Mouse (Mus musculus) megakaryocyte, embryonic 14.5 days (primary cell): ENCODE results near the gene Btc. TPM values are rescaled to one million over a fixed set of nuclear protein-coding genes. Genes with fewer than 3 reads are reported as not detected.

ENCODE experiments used
- H3K27me3 ChIP-seq: replicated peaks from 2 replicates; pipeline ENCODE3; 2012; ENCODE audit warnings: inconsistent platforms
- H3K36me3 ChIP-seq: replicated peaks from 2 replicates; pipeline ENCODE3; 2012; ENCODE audit warnings: low read length, inconsistent platforms, mixed read lengths
- H3K4me1 ChIP-seq: 2 replicates; pipeline ENCODE4 v1.6.1; 2012; ENCODE audit warnings: inconsistent platforms
- H3K4me3 ChIP-seq: replicated peaks from 2 replicates; pipeline ENCODE3; 2012; ENCODE audit warnings: moderate library complexity, mild to moderate bottlenecking, inconsistent platforms
- H3K9me3 ChIP-seq: 2 replicates; pipeline ENCODE4 v1.6.1; 2012; ENCODE audit warnings: inconsistent platforms
- FLI1 ChIP-seq: IDR thresholded peaks from 2 replicates; pipeline ENCODE4 v1.6.1; 2012; ENCODE audit warnings: low read length, inconsistent platforms, mixed read lengths
- GATA1 ChIP-seq: IDR thresholded peaks from 3 replicates; pipeline ENCODE4 v1.6.1; 2012; ENCODE audit warnings: mixed read lengths, low read length, inconsistent platforms, borderline replicate concordance
- polyA plus RNA-seq: library from polyadenylated mRNA; stranded (reverse); fragments of >175 nt; gene quantifications from 2 replicates; pipeline ENCODE4 v1.2.3, GENCODE M21; 2012; ENCODE audit warnings: low replicate concordance; ENCODE audit not compliant: insufficient read depth

Gene Btc
- polyA plus RNA-seq, 1 experiment: not detected

- TF ChIP-seq FLI1 (no peak), GATA1 (no peak)
- H3K27me3 ChIP-seq: no peaks in the 10 kb centered on the region
- peaks cover 13% of the 10 kb centered on the region for H3K9me3 ChIP-seq
- H3K36me3 ChIP-seq: no peaks in the 10 kb centered on the region
- no peak overlapping the region for H3K4me3 ChIP-seq
- no peaks in the 10 kb centered on the region for H3K4me1 ChIP-seq
These were observed 70.5 kb downstream of the Btc start for GRCm38 (mm10) chr5:91332079-91332865.

GRCm38 (mm10) chr5:91321840-91322239 is 81.0 kb downstream of the Btc start:
- Histone ChIP-seq H3K4me1 (peaks cover 20% of the 10 kb centered on the region), H3K4me3 (no peak overlapping the region), H3K36me3 (no peaks in the 10 kb centered on the region), H3K9me3 (peaks cover 1% of the 10 kb centered on the region; the same call in 1 of the 2 replicates), H3K27me3 (no peaks in the 10 kb centered on the region)
- no peak for TF ChIP-seq GATA1

GRCm38 (mm10) chr5:91320348-91320747 is 82.4 kb downstream of the Btc start:
- peaks cover 20% of the 10 kb centered on the region for H3K4me1 ChIP-seq
- H3K27me3 ChIP-seq: no peaks in the 10 kb centered on the region
- H3K36me3 ChIP-seq: no peaks in the 10 kb centered on the region
- no peaks in the 10 kb centered on the region for H3K9me3 ChIP-seq
- TF ChIP-seq FLI1: no peak
- TF ChIP-seq GATA1: no peak
- no peak overlapping the region for H3K4me3 ChIP-seq

- Histone ChIP-seq H3K4me3 (no peak overlapping the region), H3K4me1 (peaks cover 12% of the 10 kb centered on the region; the same call in 1 of the 2 replicates), H3K9me3 (no peaks in the 10 kb centered on the region), H3K36me3 (no peaks in the 10 kb centered on the region), H3K27me3 (peaks cover 5% of the 10 kb centered on the region)
- no peak for TF ChIP-seq FLI1
- TF ChIP-seq GATA1: no peak
These were observed 88.8 kb downstream of the Btc start for GRCm38 (mm10) chr5:91313971-91314370.

GRCm38 (mm10) chr5:91311767-91312166 is 91.0 kb downstream of the Btc start:
- TF ChIP-seq GATA1 (no peak), FLI1 (no peak)
- H3K36me3 ChIP-seq: no peaks in the 10 kb centered on the region

GRCm38 (mm10) chr5:91308576-91308975 is 94.2 kb downstream of the Btc start:
- Histone ChIP-seq H3K9me3 (no peaks in the 10 kb centered on the region), H3K36me3 (no peaks in the 10 kb centered on the region), H3K27me3 (peaks cover 13% of the 10 kb centered on the region), H3K4me3 (no peak overlapping the region), H3K4me1 (0 out of 2 replicates have a peak, but pooled peaks cover 4% of the 10 kb centered on the region)
- TF ChIP-seq FLI1 (no peak), GATA1 (no peak)

More at GRCm38 (mm10) chr5:91311767-91312166, 91.0 kb downstream of the Btc start:
- no peaks in the 10 kb centered on the region for H3K9me3 ChIP-seq
- no peak overlapping the region for H3K4me3 ChIP-seq
- H3K27me3 ChIP-seq: peaks cover 10% of the 10 kb centered on the region
- H3K4me1 ChIP-seq: 0 out of 2 replicates have a peak, but pooled peaks cover 4% of the 10 kb centered on the region

GRCm38 (mm10) chr5:91307907-91308306 is 94.9 kb downstream of the Btc start:
- Histone ChIP-seq H3K36me3 (no peaks in the 10 kb centered on the region), H3K27me3 (peaks cover 11% of the 10 kb centered on the region), H3K4me3 (no peak overlapping the region), H3K4me1 (peaks cover 4% of the 10 kb centered on the region; the same call in 1 of the 2 replicates), H3K9me3 (no peaks in the 10 kb centered on the region)
- TF ChIP-seq GATA1: no peak

Other genes starting within 250 kb of the Btc start
- gene Parm1, start 114.6 kb upstream of the Btc start, polyA plus RNA-seq: 3.1 and 3.4 TPM in 2 replicates